Mouse (Mus musculus): ENCODE measurements around the gene Tssk2. TPM values are rescaled to one million over a fixed set of nuclear protein-coding genes. Genes with fewer than 3 reads are reported as not detected.

Tssk2 gene
- polyA plus RNA-seq (2014; fragmentation: Nextera tagmentation; extraction: Ambion mirVana): 0.13 TPM in 1 of 2 replicates, not detected in the other

DNA sequence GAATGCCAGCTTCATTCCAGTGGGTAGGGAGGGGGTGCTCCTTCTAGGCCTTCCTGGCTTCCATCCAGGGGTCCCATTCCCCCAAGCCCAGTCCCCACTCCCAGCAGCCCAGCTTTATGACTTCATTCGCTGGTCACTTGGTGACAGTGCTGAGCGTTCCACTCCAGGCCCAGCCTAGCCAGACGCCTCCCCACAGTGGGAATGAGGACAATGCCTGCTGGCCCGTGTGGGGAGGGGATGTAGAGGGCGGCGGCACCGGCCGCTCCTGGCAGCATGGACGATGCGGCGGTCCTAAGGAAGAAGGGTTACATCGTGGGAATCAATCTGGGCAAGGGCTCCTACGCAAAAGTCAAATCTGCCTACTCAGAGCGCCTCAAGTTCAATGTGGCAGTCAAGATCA is at the start of gene Tssk2, which contains the start of gene Dgcr2:
TSS of gene Tssk2 (plus strand) at position 176 of the 400 bp plus-strand sequence.
TSS of gene Dgcr2 (minus strand) at position 101 of the 400 bp plus-strand sequence.
- DNase-seq (ENCODE audit: low spot score) (no peak), ATAC-seq (ENCODE audit: low read depth) (no peak)
- Histone ChIP-seq H3K27me3 (replicated peaks; ENCODE audit: control insufficient read depth, insufficient read depth, low read length) (no peaks in the 10 kb centered on the region), H3K27ac (replicated peaks; ENCODE audit: low read depth, low read length) (no peak within 1 kb of the TSS), H3K9ac (ENCODE audit: low read depth, low read length) (no peak within 1 kb of the TSS), H3K36me3 (ENCODE audit: control insufficient read depth, insufficient read depth, low read length) (peaks cover 52% of the 10 kb centered on the region), H3K4me3 (ENCODE audit: low read depth, low read length) (no peak within 1 kb of the TSS), H3K4me1 (ENCODE audit: control insufficient read depth, insufficient read depth, low read length) (no peaks in the 10 kb centered on the region), H3K9me3 (ENCODE audit: control insufficient read depth, low read length) (no peaks in the 10 kb centered on the region), H3K4me2 (ENCODE audit: low read depth, low read length) (no peak within 1 kb of the TSS)
- WGBS: 94% methylated on average over 14 of the region's 14 CpGs

DNA sequence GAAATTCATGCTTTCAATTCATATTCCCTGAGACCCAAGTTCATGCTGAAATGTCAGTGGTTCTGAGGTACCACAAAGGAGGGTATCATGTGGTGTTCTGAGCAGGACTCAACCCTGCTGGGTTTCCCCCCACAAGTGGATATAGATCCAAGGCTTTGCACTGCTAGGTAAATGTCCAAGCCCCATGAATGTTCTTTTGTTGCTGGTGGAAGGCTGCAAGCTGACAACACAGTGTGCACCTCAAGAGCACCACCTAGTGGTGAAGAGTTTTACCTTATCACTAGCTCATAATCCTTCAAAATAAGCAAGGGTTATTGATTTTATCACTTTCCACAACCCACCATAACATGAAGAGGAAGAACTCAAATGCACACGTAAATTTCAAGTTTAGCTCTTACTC is 49.5 kb upstream of the Tssk2 start:
- Histone ChIP-seq H3K9ac (ENCODE audit: low read depth, low read length) (no peak overlapping the region), H3K4me1 (ENCODE audit: control insufficient read depth, insufficient read depth, low read length) (no peaks in the 10 kb centered on the region), H3K36me3 (ENCODE audit: control insufficient read depth, insufficient read depth, low read length) (peaks cover 94% of the 10 kb centered on the region), H3K9me3 (ENCODE audit: control insufficient read depth, low read length) (no peaks in the 10 kb centered on the region), H3K27ac (replicated peaks; ENCODE audit: low read depth, low read length) (no peak overlapping the region), H3K27me3 (replicated peaks; ENCODE audit: control insufficient read depth, insufficient read depth, low read length) (no peaks in the 10 kb centered on the region), H3K4me2 (ENCODE audit: low read depth, low read length) (no peak overlapping the region), H3K4me3 (ENCODE audit: low read depth, low read length) (no peak overlapping the region)
- ATAC-seq (ENCODE audit: low read depth) (no peak), DNase-seq (ENCODE audit: low spot score) (peak; percentile 78)
- WGBS: 32% methylated on average over 1 of the region's 1 CpGs

DNA sequence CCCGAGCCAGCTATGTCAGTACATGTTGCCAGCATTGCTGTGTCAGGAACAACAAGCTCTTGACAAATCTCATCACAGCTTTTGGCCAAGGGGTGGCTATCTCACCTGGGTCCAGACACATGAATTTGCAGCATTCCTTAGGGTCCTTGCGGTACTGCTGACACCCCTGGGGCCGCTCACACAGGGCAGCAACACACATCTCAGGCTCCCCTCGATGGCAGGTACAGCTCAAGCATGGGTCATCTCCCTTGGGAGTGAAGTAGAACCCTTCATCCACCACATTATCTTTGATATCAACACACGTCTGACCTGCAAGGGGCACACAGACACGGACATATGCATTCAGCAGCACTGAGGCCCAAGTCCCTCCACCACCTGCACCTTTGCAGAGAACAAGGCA is 49.0 kb upstream of the Tssk2 start:
- 79% methylated on average over 6 of the region's 6 CpGs for WGBS
- H3K27ac ChIP-seq (replicated peaks; ENCODE audit: low read depth, low read length): no peak overlapping the region
- no peaks in the 10 kb centered on the region for H3K4me1 ChIP-seq (ENCODE audit: control insufficient read depth, insufficient read depth, low read length)
- ATAC-seq (ENCODE audit: low read depth) (no peak), DNase-seq (ENCODE audit: low spot score) (no peak)
- no peaks in the 10 kb centered on the region for H3K27me3 ChIP-seq (replicated peaks; ENCODE audit: control insufficient read depth, insufficient read depth, low read length)
- no peak overlapping the region for H3K4me2 ChIP-seq (ENCODE audit: low read depth, low read length)
- no peak overlapping the region for H3K4me3 ChIP-seq (ENCODE audit: low read depth, low read length)
- peaks cover 94% of the 10 kb centered on the region for H3K36me3 ChIP-seq (ENCODE audit: control insufficient read depth, insufficient read depth, low read length)
- H3K9ac ChIP-seq (ENCODE audit: low read depth, low read length): no peak overlapping the region
- no peaks in the 10 kb centered on the region for H3K9me3 ChIP-seq (ENCODE audit: control insufficient read depth, low read length)

DNA sequence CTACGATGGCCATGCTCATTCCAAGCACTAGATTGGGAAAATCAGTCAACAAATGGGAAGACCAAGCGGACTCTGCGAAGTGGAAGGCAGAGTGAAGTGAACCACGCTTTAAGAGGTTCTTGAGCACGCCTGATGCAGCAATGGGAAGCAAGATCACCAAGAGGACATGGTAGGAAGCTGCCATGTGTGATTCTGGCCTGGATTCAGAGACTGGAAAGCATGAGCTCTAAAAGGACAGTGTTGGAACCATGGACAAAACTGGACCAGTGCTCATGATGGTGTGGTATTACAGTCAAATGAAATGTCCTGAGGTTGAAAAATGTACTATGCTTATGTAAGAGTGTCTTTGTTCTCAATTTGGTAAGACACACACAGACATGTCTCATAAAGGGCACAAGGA is 47.1 kb upstream of the Tssk2 start:
- WGBS: 94% methylated on average over 5 of the region's 5 CpGs
- no peak overlapping the region for H3K4me2 ChIP-seq (ENCODE audit: low read depth, low read length)
- no peak overlapping the region for H3K9ac ChIP-seq (ENCODE audit: low read depth, low read length)
- H3K9me3 ChIP-seq (ENCODE audit: control insufficient read depth, low read length): no peaks in the 10 kb centered on the region
- H3K27ac ChIP-seq (replicated peaks; ENCODE audit: low read depth, low read length): no peak overlapping the region
- ATAC-seq (ENCODE audit: low read depth) (no peak), DNase-seq (ENCODE audit: low spot score) (no peak)
- H3K27me3 ChIP-seq (replicated peaks; ENCODE audit: control insufficient read depth, insufficient read depth, low read length): no peaks in the 10 kb centered on the region
- no peaks in the 10 kb centered on the region for H3K4me1 ChIP-seq (ENCODE audit: control insufficient read depth, insufficient read depth, low read length)
- H3K4me3 ChIP-seq (ENCODE audit: low read depth, low read length): no peak overlapping the region
- H3K36me3 ChIP-seq (ENCODE audit: control insufficient read depth, insufficient read depth, low read length): peaks cover 92% of the 10 kb centered on the region

DNA sequence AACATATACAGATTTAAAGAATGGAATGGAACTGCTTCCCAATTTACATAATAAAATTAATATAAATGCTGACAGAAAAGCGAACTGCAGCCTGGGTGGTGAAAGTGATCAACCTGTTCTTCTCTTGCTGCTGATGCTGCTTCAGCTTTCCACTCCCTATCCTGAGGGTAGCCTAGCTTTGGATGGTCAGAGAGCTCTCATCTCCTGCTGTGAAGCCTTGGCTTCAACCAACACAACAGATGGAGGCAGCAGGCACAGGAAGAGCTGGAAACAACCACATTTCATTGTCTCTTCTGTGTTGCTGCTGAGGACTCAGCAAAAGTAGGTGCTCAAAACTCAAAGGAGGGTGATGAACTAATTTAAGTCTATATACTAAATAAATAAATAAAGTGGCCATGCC is 46.6 kb upstream of the Tssk2 start:
- no peaks in the 10 kb centered on the region for H3K9me3 ChIP-seq (ENCODE audit: control insufficient read depth, low read length)
- no peak overlapping the region for H3K4me2 ChIP-seq (ENCODE audit: low read depth, low read length)
- no peak for ATAC-seq (ENCODE audit: low read depth)
- H3K36me3 ChIP-seq (ENCODE audit: control insufficient read depth, insufficient read depth, low read length): peaks cover 93% of the 10 kb centered on the region
- DNase-seq (ENCODE audit: low spot score): no peak
- H3K4me3 ChIP-seq (ENCODE audit: low read depth, low read length): no peak overlapping the region
- no peaks in the 10 kb centered on the region for H3K4me1 ChIP-seq (ENCODE audit: control insufficient read depth, insufficient read depth, low read length)
- H3K27me3 ChIP-seq (replicated peaks; ENCODE audit: control insufficient read depth, insufficient read depth, low read length): no peaks in the 10 kb centered on the region
- no peak overlapping the region for H3K27ac ChIP-seq (replicated peaks; ENCODE audit: low read depth, low read length)
- no peak overlapping the region for H3K9ac ChIP-seq (ENCODE audit: low read depth, low read length)
- 87% methylated on average over 1 of the region's 1 CpGs for WGBS

DNA sequence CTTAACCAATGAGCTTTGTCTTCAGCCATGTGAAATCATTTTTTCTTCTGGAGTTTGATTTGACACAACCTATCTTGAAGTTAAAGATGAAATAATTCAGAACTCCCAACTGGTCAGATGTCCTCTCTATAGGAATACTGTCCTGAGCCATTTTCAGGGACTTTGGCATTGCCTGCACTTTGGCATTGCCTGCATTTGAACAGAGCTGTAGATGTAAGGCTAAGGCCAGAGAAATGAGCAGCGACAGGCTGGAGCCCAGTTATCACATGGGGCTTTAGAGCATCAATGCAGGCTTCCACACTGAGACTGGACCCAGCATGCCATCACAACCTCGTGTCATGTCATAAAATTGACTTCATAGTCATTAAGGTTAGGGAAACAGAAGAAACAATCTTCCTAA is 45.2 kb upstream of the Tssk2 start:
- WGBS: 79% methylated on average over 2 of the region's 2 CpGs
- peaks cover 94% of the 10 kb centered on the region for H3K36me3 ChIP-seq (ENCODE audit: control insufficient read depth, insufficient read depth, low read length)
- H3K4me3 ChIP-seq (ENCODE audit: low read depth, low read length): no peak overlapping the region

DNA sequence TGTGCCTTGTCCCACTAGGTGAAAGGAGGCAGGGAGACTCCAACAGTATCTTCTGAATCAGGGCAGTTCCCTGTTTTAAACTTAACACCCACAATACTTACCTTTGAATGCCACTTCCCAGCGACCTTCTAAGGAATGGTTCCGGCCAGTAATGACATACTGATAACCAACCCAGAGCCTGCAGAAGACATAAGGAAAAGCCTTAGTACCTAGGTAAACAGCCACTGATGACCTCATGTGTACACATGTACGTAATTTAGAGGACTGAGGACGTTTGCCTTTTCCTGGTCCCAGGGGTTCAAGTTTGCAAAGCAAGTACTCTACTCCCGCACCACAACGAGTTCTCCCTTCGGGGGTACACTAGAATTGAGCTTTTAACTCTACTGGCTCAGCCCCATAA is 41.3 kb upstream of the Tssk2 start:
- 90% methylated on average over 7 of the region's 7 CpGs for whole genome bisulfite sequencing
- Histone ChIP-seq H3K4me1 (ENCODE audit: control insufficient read depth, insufficient read depth, low read length) (no peaks in the 10 kb centered on the region), H3K27ac (replicated peaks; ENCODE audit: low read depth, low read length) (no peak overlapping the region), H3K4me2 (ENCODE audit: low read depth, low read length) (no peak overlapping the region), H3K9ac (ENCODE audit: low read depth, low read length) (no peak overlapping the region), H3K4me3 (ENCODE audit: low read depth, low read length) (no peak overlapping the region), H3K36me3 (ENCODE audit: control insufficient read depth, insufficient read depth, low read length) (peaks cover 79% of the 10 kb centered on the region), H3K27me3 (replicated peaks; ENCODE audit: control insufficient read depth, insufficient read depth, low read length) (no peaks in the 10 kb centered on the region), H3K9me3 (ENCODE audit: control insufficient read depth, low read length) (no peaks in the 10 kb centered on the region)
- ATAC-seq (ENCODE audit: low read depth): no peak
- DNase-seq (ENCODE audit: low spot score): no peak

More for the DNA sequence above, 45.2 kb upstream of the Tssk2 start:
- Histone ChIP-seq H3K4me1 (ENCODE audit: control insufficient read depth, insufficient read depth, low read length) (no peaks in the 10 kb centered on the region), H3K27ac (replicated peaks; ENCODE audit: low read depth, low read length) (no peak overlapping the region), H3K27me3 (replicated peaks; ENCODE audit: control insufficient read depth, insufficient read depth, low read length) (no peaks in the 10 kb centered on the region), H3K9me3 (ENCODE audit: control insufficient read depth, low read length) (no peaks in the 10 kb centered on the region), H3K9ac (ENCODE audit: low read depth, low read length) (no peak overlapping the region), H3K4me2 (ENCODE audit: low read depth, low read length) (no peak overlapping the region)
- DNase-seq (ENCODE audit: low spot score) (no peak), ATAC-seq (ENCODE audit: low read depth) (no peak)

DNA sequence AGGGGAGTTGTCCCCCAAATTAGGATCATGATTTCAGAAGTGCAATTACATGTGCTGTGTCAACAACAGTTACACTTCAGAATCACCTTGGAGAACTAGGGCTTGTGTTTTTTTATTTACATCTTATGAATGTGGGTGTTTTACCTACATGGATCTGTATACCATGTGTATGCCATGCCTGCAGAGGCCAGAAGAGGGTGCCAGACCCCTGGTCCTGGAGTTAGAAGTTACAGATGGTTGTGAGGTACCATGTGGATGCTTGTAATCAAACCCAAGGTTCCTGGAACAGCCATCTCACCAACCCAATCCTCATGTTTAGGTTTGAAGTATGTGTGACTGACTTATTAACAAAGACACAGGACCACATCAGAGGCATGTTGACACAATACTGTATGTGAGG is 39.8 kb upstream of the Tssk2 start:
- no peak overlapping the region for H3K9ac ChIP-seq (ENCODE audit: low read depth, low read length)
- no peak overlapping the region for H3K27ac ChIP-seq (replicated peaks; ENCODE audit: low read depth, low read length)
- ATAC-seq (ENCODE audit: low read depth): peak; percentile 81
- DNase-seq (ENCODE audit: low spot score): peak; percentile 14
- H3K4me3 ChIP-seq (ENCODE audit: low read depth, low read length): no peak overlapping the region
- no peaks in the 10 kb centered on the region for H3K9me3 ChIP-seq (ENCODE audit: control insufficient read depth, low read length)
- peaks cover 65% of the 10 kb centered on the region for H3K36me3 ChIP-seq (ENCODE audit: control insufficient read depth, insufficient read depth, low read length)
- H3K4me2 ChIP-seq (ENCODE audit: low read depth, low read length): no peak overlapping the region
- no peaks in the 10 kb centered on the region for H3K27me3 ChIP-seq (replicated peaks; ENCODE audit: control insufficient read depth, insufficient read depth, low read length)
- H3K4me1 ChIP-seq (ENCODE audit: control insufficient read depth, insufficient read depth, low read length): no peaks in the 10 kb centered on the region

DNA sequence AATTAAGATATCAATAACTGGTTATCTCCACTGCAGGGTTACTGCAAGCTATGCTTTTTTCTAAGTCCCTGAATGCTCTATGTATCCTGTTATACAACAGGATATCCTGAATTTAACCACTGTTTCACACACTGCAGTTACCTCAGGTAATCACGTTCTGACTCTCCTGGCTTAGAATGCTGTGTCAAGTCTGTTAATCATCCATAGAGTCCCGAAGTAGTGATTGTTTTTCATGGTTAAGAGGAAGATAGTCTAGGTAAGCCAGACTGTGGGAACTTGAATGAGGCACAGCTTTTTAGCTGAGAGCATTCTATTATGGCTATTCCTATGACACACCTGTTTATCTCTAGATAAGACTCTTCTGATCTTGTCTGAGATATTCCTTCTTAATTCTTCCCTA is 33.1 kb upstream of the Tssk2 start:
- 90% methylated on average over 2 of the region's 2 CpGs for WGBS
- ATAC-seq (ENCODE audit: low read depth) (no peak), DNase-seq (ENCODE audit: low spot score) (no peak)
- no peaks in the 10 kb centered on the region for H3K9me3 ChIP-seq (ENCODE audit: control insufficient read depth, low read length)
- no peak overlapping the region for H3K4me3 ChIP-seq (ENCODE audit: low read depth, low read length)
- peaks cover 37% of the 10 kb centered on the region for H3K36me3 ChIP-seq (ENCODE audit: control insufficient read depth, insufficient read depth, low read length)
- no peaks in the 10 kb centered on the region for H3K4me1 ChIP-seq (ENCODE audit: control insufficient read depth, insufficient read depth, low read length)
- no peaks in the 10 kb centered on the region for H3K27me3 ChIP-seq (replicated peaks; ENCODE audit: control insufficient read depth, insufficient read depth, low read length)
- no peak overlapping the region for H3K27ac ChIP-seq (replicated peaks; ENCODE audit: low read depth, low read length)
- H3K4me2 ChIP-seq (ENCODE audit: low read depth, low read length): no peak overlapping the region
- no peak overlapping the region for H3K9ac ChIP-seq (ENCODE audit: low read depth, low read length)

Measured in embryonic facial prominence, embryonic 14.5 days (tissue).